Mouse (Mus musculus): ENCODE data around the gene Gm11983. TPM values are rescaled to one million over a fixed set of nuclear protein-coding genes. Genes with fewer than 3 reads are reported as not detected.
"Not testable (repeated sequence)": the region's sequence is repeated elsewhere in the genome, so short reads cannot be mapped to it uniquely, and the experiment has no call there.

The Gm11983 gene
- not detected in 2 replicates for polyA plus RNA-seq (2015; fragmentation: Nextera tagmentation; extraction: Ambion mirVana)

- no peak for ATAC-seq (ENCODE audit: low FRiP score, low TSS enrichment)
- H3K4me2 ChIP-seq (replicated peaks; ENCODE audit: low read depth, low read length) = no peak within 1 kb of the TSS
Observed at GRCm38 (mm10) chr11:6837554-6837953, at the start of gene Gm11983. Gm11983 (minus strand) TSS chr11:6837654.

GRCm38 (mm10) chr11:6883045-6883444 is 45.6 kb upstream of the Gm11983 start:
- ATAC-seq (ENCODE audit: low FRiP score, low TSS enrichment); H3K4me2 ChIP-seq (replicated peaks; ENCODE audit: low read depth, low read length); H3K9ac ChIP-seq (replicated peaks; ENCODE audit: low read length); H3K36me3 ChIP-seq (ENCODE audit: insufficient read depth, low read length); H3K27ac ChIP-seq (ENCODE audit: low read length); H3K4me3 ChIP-seq (ENCODE audit: low read length); H3K27me3 ChIP-seq (ENCODE audit: insufficient read depth, low read length); H3K4me1 ChIP-seq (ENCODE audit: insufficient read depth, low read length); H3K9me3 ChIP-seq (ENCODE audit: low read length): not testable (repeated sequence)
- WGBS = 89% methylated on average over 4 of the region's 4 CpGs

More at GRCm38 (mm10) chr11:6837554-6837953, at the start of gene Gm11983:
- Histone ChIP-seq H3K27ac (ENCODE audit: low read length) (no peak within 1 kb of the TSS), H3K4me3 (ENCODE audit: low read length) (no peak within 1 kb of the TSS), H3K9ac (replicated peaks; ENCODE audit: low read length) (no peak within 1 kb of the TSS), H3K27me3 (ENCODE audit: insufficient read depth, low read length) (no peaks in the 10 kb centered on the region), H3K9me3 (ENCODE audit: low read length) (no peaks in the 10 kb centered on the region), H3K4me1 (ENCODE audit: insufficient read depth, low read length) (no peaks in the 10 kb centered on the region), H3K36me3 (ENCODE audit: insufficient read depth, low read length) (no peaks in the 10 kb centered on the region)
- 100% methylated on average over 1 of the region's 1 CpGs for WGBS

- Histone ChIP-seq H3K4me2 (replicated peaks; ENCODE audit: low read depth, low read length) (no peak overlapping the region), H3K36me3 (ENCODE audit: insufficient read depth, low read length) (no peaks in the 10 kb centered on the region), H3K27ac (ENCODE audit: low read length) (no peak overlapping the region), H3K4me3 (ENCODE audit: low read length) (no peak overlapping the region), H3K9me3 (ENCODE audit: low read length) (no peaks in the 10 kb centered on the region), H3K9ac (replicated peaks; ENCODE audit: low read length) (no peak overlapping the region), H3K27me3 (ENCODE audit: insufficient read depth, low read length) (no peaks in the 10 kb centered on the region), H3K4me1 (ENCODE audit: insufficient read depth, low read length) (no peaks in the 10 kb centered on the region)
- ATAC-seq (ENCODE audit: low FRiP score, low TSS enrichment) = no peak
- 48% methylated on average over 5 of the region's 5 CpGs for WGBS
Observed at GRCm38 (mm10) chr11:6881614-6882013, 44.2 kb upstream of the Gm11983 start.

- H3K27me3 ChIP-seq (ENCODE audit: insufficient read depth, low read length) = no peaks in the 10 kb centered on the region
- 38% methylated on average over 6 of the region's 6 CpGs for WGBS
- no peak overlapping the region for H3K9ac ChIP-seq (replicated peaks; ENCODE audit: low read length)
- H3K4me1 ChIP-seq (ENCODE audit: insufficient read depth, low read length) = no peaks in the 10 kb centered on the region
- no peak overlapping the region for H3K27ac ChIP-seq (ENCODE audit: low read length)
- H3K36me3 ChIP-seq (ENCODE audit: insufficient read depth, low read length) = no peaks in the 10 kb centered on the region
- H3K4me2 ChIP-seq (replicated peaks; ENCODE audit: low read depth, low read length) = no peak overlapping the region
- H3K4me3 ChIP-seq (ENCODE audit: low read length) = no peak overlapping the region
- no peak for ATAC-seq (ENCODE audit: low FRiP score, low TSS enrichment)
- no peaks in the 10 kb centered on the region for H3K9me3 ChIP-seq (ENCODE audit: low read length)
Observed at GRCm38 (mm10) chr11:6877740-6878139, 40.3 kb upstream of the Gm11983 start.

- WGBS = 93% methylated on average over 1 of the region's 1 CpGs
- no peak for ATAC-seq (ENCODE audit: low FRiP score, low TSS enrichment)
Observed at GRCm38 (mm10) chr11:6870947-6871346, 33.5 kb upstream of the Gm11983 start.

GRCm38 (mm10) chr11:6865536-6865935 is 28.1 kb upstream of the Gm11983 start:
- Histone ChIP-seq H3K4me1 (ENCODE audit: insufficient read depth, low read length) (no peaks in the 10 kb centered on the region), H3K9me3 (ENCODE audit: low read length) (no peaks in the 10 kb centered on the region), H3K4me2 (replicated peaks; ENCODE audit: low read depth, low read length) (no peak overlapping the region), H3K4me3 (ENCODE audit: low read length) (no peak overlapping the region), H3K9ac (replicated peaks; ENCODE audit: low read length) (no peak overlapping the region), H3K27me3 (ENCODE audit: insufficient read depth, low read length) (no peaks in the 10 kb centered on the region), H3K27ac (ENCODE audit: low read length) (no peak overlapping the region), H3K36me3 (ENCODE audit: insufficient read depth, low read length) (no peaks in the 10 kb centered on the region)
- no peak for ATAC-seq (ENCODE audit: low FRiP score, low TSS enrichment)
- 96% methylated on average over 3 of the region's 3 CpGs for WGBS

More at GRCm38 (mm10) chr11:6870947-6871346, 33.5 kb upstream of the Gm11983 start:
- no peaks in the 10 kb centered on the region for H3K4me1 ChIP-seq (ENCODE audit: insufficient read depth, low read length)
- no peaks in the 10 kb centered on the region for H3K27me3 ChIP-seq (ENCODE audit: insufficient read depth, low read length)
- H3K4me3 ChIP-seq (ENCODE audit: low read length) = no peak overlapping the region
- H3K4me2 ChIP-seq (replicated peaks; ENCODE audit: low read depth, low read length) = no peak overlapping the region
- no peaks in the 10 kb centered on the region for H3K36me3 ChIP-seq (ENCODE audit: insufficient read depth, low read length)
- H3K27ac ChIP-seq (ENCODE audit: low read length) = no peak overlapping the region
- H3K9me3 ChIP-seq (ENCODE audit: low read length) = no peaks in the 10 kb centered on the region
- H3K9ac ChIP-seq (replicated peaks; ENCODE audit: low read length) = no peak overlapping the region

- WGBS = 83% methylated on average over 3 of the region's 3 CpGs
- Histone ChIP-seq H3K9me3 (ENCODE audit: low read length) (no peaks in the 10 kb centered on the region), H3K4me3 (ENCODE audit: low read length) (no peak overlapping the region), H3K4me1 (ENCODE audit: insufficient read depth, low read length) (no peaks in the 10 kb centered on the region), H3K27ac (ENCODE audit: low read length) (no peak overlapping the region), H3K4me2 (replicated peaks; ENCODE audit: low read depth, low read length) (no peak overlapping the region), H3K27me3 (ENCODE audit: insufficient read depth, low read length) (no peaks in the 10 kb centered on the region), H3K36me3 (ENCODE audit: insufficient read depth, low read length) (no peaks in the 10 kb centered on the region), H3K9ac (replicated peaks; ENCODE audit: low read length) (no peak overlapping the region)
- no peak for ATAC-seq (ENCODE audit: low FRiP score, low TSS enrichment)
Observed at GRCm38 (mm10) chr11:6862185-6862584, 24.7 kb upstream of the Gm11983 start.

- H3K4me2 ChIP-seq (replicated peaks; ENCODE audit: low read depth, low read length) = no peak overlapping the region
- WGBS = 41% methylated on average over 11 of the region's 11 CpGs
Observed at GRCm38 (mm10) chr11:6859898-6860858, 22.7 kb upstream of the Gm11983 start.

GRCm38 (mm10) chr11:6859096-6859495 is 21.6 kb upstream of the Gm11983 start:
- H3K27ac ChIP-seq (ENCODE audit: low read length) = no peak overlapping the region
- H3K27me3 ChIP-seq (ENCODE audit: insufficient read depth, low read length) = no peaks in the 10 kb centered on the region
- no peaks in the 10 kb centered on the region for H3K9me3 ChIP-seq (ENCODE audit: low read length)
- H3K4me2 ChIP-seq (replicated peaks; ENCODE audit: low read depth, low read length) = no peak overlapping the region
- H3K4me3 ChIP-seq (ENCODE audit: low read length) = no peak overlapping the region
- no peaks in the 10 kb centered on the region for H3K4me1 ChIP-seq (ENCODE audit: insufficient read depth, low read length)
- 88% methylated on average over 8 of the region's 8 CpGs for WGBS
- H3K9ac ChIP-seq (replicated peaks; ENCODE audit: low read length) = no peak overlapping the region
- H3K36me3 ChIP-seq (ENCODE audit: insufficient read depth, low read length) = no peaks in the 10 kb centered on the region
- no peak for ATAC-seq (ENCODE audit: low FRiP score, low TSS enrichment)

More at GRCm38 (mm10) chr11:6859898-6860858, 22.7 kb upstream of the Gm11983 start:
- no peak for ATAC-seq (ENCODE audit: low FRiP score, low TSS enrichment)
- no peak overlapping the region for H3K9ac ChIP-seq (replicated peaks; ENCODE audit: low read length)
- H3K36me3 ChIP-seq (ENCODE audit: insufficient read depth, low read length) = no peaks in the 10 kb centered on the region
- H3K27ac ChIP-seq (ENCODE audit: low read length) = no peak overlapping the region
- no peak overlapping the region for H3K4me3 ChIP-seq (ENCODE audit: low read length)
- H3K4me1 ChIP-seq (ENCODE audit: insufficient read depth, low read length) = no peaks in the 10 kb centered on the region
- H3K9me3 ChIP-seq (ENCODE audit: low read length) = no peaks in the 10 kb centered on the region
- no peaks in the 10 kb centered on the region for H3K27me3 ChIP-seq (ENCODE audit: insufficient read depth, low read length)

- Histone ChIP-seq H3K9ac (replicated peaks; ENCODE audit: low read length) (no peak overlapping the region), H3K36me3 (ENCODE audit: insufficient read depth, low read length) (no peaks in the 10 kb centered on the region), H3K4me1 (ENCODE audit: insufficient read depth, low read length) (no peaks in the 10 kb centered on the region), H3K27ac (ENCODE audit: low read length) (no peak overlapping the region), H3K9me3 (ENCODE audit: low read length) (no peaks in the 10 kb centered on the region), H3K27me3 (ENCODE audit: insufficient read depth, low read length) (no peaks in the 10 kb centered on the region), H3K4me2 (replicated peaks; ENCODE audit: low read depth, low read length) (no peak overlapping the region), H3K4me3 (ENCODE audit: low read length) (no peak overlapping the region)
- 88% methylated on average over 3 of the region's 3 CpGs for WGBS
- ATAC-seq (ENCODE audit: low FRiP score, low TSS enrichment) = no peak
Observed at GRCm38 (mm10) chr11:6855942-6856341, 18.5 kb upstream of the Gm11983 start.

Measured in kidney, embryonic 16.5 days (tissue).